Mouse (Mus musculus): ENCODE measurements around the gene Bach1. TPM values are rescaled to one million over a fixed set of nuclear protein-coding genes. Genes with fewer than 3 reads are reported as not detected.

Bach1 gene
- polyA plus RNA-seq, 1 experiment from 2014 or later: 16.5 TPM

DNA sequence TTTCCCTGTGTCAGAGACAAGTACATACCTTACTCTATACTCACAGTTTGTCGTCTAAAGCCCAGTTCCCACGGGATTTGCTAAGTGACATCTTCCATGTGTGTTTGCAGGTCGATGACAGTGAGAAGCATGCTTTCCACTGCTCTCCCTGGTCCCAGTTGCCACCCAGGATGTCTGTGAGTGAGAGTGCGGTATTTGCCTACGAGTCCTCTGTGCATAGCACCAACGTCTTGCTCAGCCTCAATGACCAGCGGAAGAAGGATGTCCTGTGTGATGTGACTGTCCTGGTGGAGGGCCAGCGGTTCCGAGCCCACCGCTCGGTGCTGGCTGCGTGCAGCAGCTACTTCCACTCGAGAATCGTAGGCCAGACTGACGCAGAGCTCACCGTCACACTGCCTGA lies 16.5 kb downstream of the Bach1 start:
- Histone ChIP-seq H3K27me3 (no peaks in the 10 kb centered on the region), H3K9ac (no peak overlapping the region), H3K9me3 (no peaks in the 10 kb centered on the region), H3K4me1 (peaks cover 13% of the 10 kb centered on the region), H3K4me3 (no peak overlapping the region), H3K27ac (no peak overlapping the region), H3K4me2 (no peak overlapping the region), H3K36me3 (peaks cover 31% of the 10 kb centered on the region)
- WGBS: 89% methylated on average over 16 of the region's 16 CpGs
- no peak for ATAC-seq (ENCODE audit: insufficient number of reproducible peaks, insufficient read depth, low FRiP score, low TSS enrichment, low read depth)

DNA sequence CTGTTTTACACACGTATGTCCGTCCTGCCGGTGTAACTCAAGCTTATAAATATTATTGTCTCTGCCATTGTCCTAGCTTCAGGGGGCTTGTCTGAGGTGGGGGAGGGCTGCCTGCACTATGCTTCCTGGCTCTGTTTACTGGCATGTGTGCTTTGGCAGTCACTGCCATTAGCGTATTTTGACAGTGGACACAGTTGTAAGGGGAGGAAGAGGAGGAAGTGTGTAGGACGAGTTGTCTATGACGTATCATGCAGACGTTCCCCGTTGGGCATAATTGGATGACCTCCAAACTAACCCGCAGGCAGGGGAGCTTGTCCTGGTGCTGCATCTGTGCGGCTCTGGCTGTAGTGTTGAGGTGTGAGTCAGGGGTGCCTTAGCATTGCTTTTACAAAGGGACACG lies 17.5 kb downstream of the Bach1 start:
- no peaks in the 10 kb centered on the region for H3K27me3 ChIP-seq
- no peak overlapping the region for H3K4me2 ChIP-seq
- ATAC-seq (ENCODE audit: insufficient number of reproducible peaks, insufficient read depth, low FRiP score, low TSS enrichment, low read depth): no peak
- no peak overlapping the region for H3K9ac ChIP-seq
- peaks cover 13% of the 10 kb centered on the region for H3K4me1 ChIP-seq
- 60% methylated on average over 11 of the region's 11 CpGs for WGBS
- H3K27ac ChIP-seq: no peak overlapping the region
- no peaks in the 10 kb centered on the region for H3K9me3 ChIP-seq
- no peak overlapping the region for H3K4me3 ChIP-seq
- H3K36me3 ChIP-seq: peaks cover 37% of the 10 kb centered on the region

DNA sequence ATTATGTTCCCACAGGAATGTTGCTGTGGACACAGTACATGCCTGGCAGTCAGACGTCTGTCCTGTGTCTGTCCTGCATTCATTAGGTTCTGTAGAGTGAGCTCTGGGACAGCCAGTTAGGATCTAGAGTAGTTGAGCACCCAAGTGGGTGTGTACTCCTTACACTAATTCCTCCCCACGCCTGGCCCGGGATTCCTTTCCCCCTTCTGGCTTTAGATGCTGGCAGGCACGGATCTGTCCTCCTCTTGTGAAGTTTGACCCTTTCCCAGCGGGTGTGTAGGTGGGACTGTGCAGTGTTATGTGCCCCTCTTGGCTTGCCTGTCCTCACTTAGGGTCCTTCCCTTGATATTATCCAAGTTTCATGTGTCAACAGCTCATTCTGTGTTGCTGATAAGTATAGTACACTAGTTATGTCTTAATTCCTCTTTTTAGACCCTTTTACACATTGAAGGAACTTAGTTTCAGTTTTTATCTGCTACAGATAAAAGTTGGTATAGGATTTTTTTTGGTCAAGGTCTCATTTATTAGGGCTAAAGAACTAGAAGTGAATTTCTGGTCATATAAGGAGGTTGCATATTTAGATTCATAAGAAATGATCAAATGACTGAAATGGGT lies 18.4 kb downstream of the Bach1 start:
- peaks cover 41% of the 10 kb centered on the region for H3K36me3 ChIP-seq
- no peak overlapping the region for H3K4me2 ChIP-seq
- 66% methylated on average over 5 of the region's 5 CpGs for WGBS
- no peaks in the 10 kb centered on the region for H3K9me3 ChIP-seq
- ATAC-seq (ENCODE audit: insufficient number of reproducible peaks, insufficient read depth, low FRiP score, low TSS enrichment, low read depth): no peak
- H3K27ac ChIP-seq: no peak overlapping the region; the same call in 1 of the 2 replicates
- no peak overlapping the region for H3K9ac ChIP-seq
- H3K4me3 ChIP-seq: no peak overlapping the region
- no peaks in the 10 kb centered on the region for H3K27me3 ChIP-seq
- peaks cover 13% of the 10 kb centered on the region for H3K4me1 ChIP-seq

DNA sequence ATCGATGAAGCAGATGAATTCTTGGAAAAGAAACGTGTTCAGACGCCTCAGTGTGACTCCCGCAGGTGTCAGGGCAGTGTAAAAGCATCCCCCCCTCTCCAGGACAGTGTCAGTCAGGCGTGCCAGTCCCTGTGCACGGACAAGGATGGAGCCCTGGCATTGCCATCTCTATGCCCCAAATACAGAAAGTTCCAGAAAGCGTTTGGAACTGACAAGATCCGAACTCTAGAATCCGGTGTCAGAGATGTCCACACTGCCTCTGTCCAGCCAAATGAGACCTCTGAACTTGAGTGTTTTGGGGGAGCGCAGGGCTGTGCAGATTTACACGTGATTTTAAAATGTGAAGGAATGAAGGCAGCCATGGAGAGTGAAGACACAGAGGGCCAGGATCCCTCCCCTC lies 20.3 kb downstream of the Bach1 start:
- Histone ChIP-seq H3K9me3 (no peaks in the 10 kb centered on the region), H3K36me3 (peaks cover 56% of the 10 kb centered on the region), H3K27ac (no peak overlapping the region), H3K4me1 (peaks cover 7% of the 10 kb centered on the region; the same call in 1 of the 2 replicates), H3K4me3 (no peak overlapping the region), H3K9ac (no peak overlapping the region), H3K4me2 (no peak overlapping the region), H3K27me3 (no peaks in the 10 kb centered on the region)
- ATAC-seq (ENCODE audit: insufficient number of reproducible peaks, insufficient read depth, low FRiP score, low TSS enrichment, low read depth): no peak
- WGBS: 92% methylated on average over 11 of the region's 11 CpGs

DNA sequence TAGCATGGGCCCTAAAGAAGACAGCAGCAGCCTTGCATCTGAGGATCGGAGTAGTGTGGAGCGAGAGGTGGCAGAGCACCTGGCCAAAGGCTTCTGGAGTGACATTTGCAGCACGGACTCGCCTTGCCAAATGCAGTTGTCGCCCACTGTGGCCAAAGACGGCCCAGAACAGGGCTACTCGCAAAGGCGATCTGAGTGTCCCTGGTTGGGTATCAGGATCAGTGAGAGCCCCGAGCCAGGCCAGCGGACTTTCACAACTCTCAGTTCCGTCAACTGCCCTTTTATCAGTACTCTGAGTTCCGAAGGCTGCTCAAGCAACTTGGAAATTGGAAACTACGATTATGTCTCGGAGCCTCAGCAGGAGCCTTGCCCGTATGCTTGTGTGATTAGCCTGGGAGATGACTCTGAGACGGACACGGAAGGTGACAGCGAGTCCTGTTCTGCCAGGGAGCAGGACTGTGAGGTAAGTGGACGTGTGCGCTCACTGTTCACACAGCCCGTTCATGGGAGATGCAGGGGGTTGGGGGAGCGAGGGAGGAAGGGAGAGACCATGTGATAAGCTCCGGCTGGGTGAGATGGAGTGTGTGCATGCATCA lies 21.0 kb downstream of the Bach1 start:
- Histone ChIP-seq H3K36me3 (peaks cover 63% of the 10 kb centered on the region), H3K9ac (no peak overlapping the region), H3K27ac (no peak overlapping the region), H3K4me2 (no peak overlapping the region), H3K4me3 (no peak overlapping the region), H3K27me3 (no peaks in the 10 kb centered on the region), H3K9me3 (no peaks in the 10 kb centered on the region), H3K4me1 (peaks cover 7% of the 10 kb centered on the region; the same call in 1 of the 2 replicates)
- 92% methylated on average over 23 of the region's 23 CpGs for WGBS
- ATAC-seq (ENCODE audit: insufficient number of reproducible peaks, insufficient read depth, low FRiP score, low TSS enrichment, low read depth): no peak

DNA sequence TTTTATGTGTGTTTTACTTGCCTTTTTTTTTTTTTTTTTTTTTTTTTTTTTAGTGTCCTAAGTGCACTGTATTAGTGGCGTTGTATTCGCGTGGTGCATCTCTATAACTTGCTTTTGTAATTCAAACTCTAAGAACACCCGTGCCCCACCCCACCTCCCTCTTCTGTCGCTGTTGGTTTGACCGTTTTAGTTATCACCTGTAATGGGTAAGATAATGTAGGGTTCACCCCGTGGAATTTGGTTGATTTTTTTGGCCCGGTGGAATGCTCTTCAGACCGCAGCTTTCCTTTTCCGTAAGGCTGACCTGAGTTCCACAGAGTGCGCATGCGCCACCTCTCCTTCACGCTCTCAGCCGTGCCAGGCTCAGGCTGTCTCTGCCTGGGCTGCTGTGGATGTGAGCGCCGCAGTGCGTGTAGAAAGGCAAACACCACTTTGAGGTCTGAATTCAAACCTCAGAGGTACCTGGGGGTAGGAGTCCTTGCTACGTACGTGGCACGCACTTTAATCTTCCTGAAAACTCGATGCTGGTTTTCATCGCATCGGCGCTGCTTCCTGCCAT lies 22.2 kb downstream of the Bach1 start:
- Histone ChIP-seq H3K27ac (no peak overlapping the region), H3K4me2 (no peak overlapping the region), H3K4me1 (peaks cover 3% of the 10 kb centered on the region; the same call in 1 of the 2 replicates), H3K9me3 (no peaks in the 10 kb centered on the region), H3K4me3 (no peak overlapping the region), H3K27me3 (no peaks in the 10 kb centered on the region), H3K36me3 (peaks cover 65% of the 10 kb centered on the region), H3K9ac (no peak overlapping the region)
- ATAC-seq (ENCODE audit: insufficient number of reproducible peaks, insufficient read depth, low FRiP score, low TSS enrichment, low read depth): no peak
- 95% methylated on average over 24 of the region's 24 CpGs for WGBS

DNA sequence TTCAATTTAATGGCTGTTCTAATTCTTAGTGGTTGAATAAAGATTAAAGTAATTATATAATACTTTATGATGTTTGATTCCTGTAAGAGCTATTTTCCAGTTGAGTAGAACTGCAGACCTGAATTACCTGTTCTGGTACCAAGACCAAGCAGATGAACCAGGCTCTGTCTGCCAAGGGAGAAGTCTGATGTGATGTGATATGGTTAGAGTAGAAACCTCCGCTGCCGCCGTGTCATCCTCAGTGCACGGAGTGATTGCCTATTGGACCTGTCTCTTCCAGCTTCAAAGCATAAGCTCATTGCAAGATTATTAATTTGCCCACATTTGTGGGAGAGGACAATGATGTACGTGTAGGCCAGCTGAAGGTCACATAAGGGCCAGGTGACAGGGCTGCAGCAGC lies 24.1 kb downstream of the Bach1 start:
- no peak overlapping the region for H3K9ac ChIP-seq
- no peak overlapping the region for H3K4me2 ChIP-seq
- WGBS: 91% methylated on average over 5 of the region's 5 CpGs
- no peaks in the 10 kb centered on the region for H3K4me1 ChIP-seq
- H3K9me3 ChIP-seq: no peaks in the 10 kb centered on the region
- H3K4me3 ChIP-seq: no peak overlapping the region
- no peak overlapping the region for H3K27ac ChIP-seq
- no peaks in the 10 kb centered on the region for H3K27me3 ChIP-seq
- no peak for ATAC-seq (ENCODE audit: insufficient number of reproducible peaks, insufficient read depth, low FRiP score, low TSS enrichment, low read depth)
- H3K36me3 ChIP-seq: peaks cover 63% of the 10 kb centered on the region

DNA sequence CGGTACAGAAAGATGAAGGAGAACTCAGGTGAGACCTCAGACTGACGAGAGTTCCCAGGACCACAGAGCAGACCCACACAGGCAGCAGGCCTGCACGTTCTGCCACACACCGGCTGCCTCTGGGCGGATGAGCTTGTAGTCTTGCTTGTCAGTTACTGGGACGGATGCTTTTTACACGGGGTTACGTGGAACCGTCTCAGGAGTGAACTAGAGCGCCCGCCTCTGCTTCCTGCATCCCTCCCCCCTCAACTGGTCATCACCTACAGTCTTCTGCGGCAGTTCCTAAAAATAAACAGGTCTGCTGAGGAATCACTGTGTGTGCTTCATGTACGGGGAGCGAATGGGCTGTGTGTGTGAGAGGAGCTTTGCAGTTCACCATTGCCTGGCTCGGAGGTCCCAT lies 24.7 kb downstream of the Bach1 start:
- Histone ChIP-seq H3K9ac (no peak overlapping the region), H3K36me3 (peaks cover 63% of the 10 kb centered on the region), H3K27me3 (no peaks in the 10 kb centered on the region), H3K4me2 (no peak overlapping the region), H3K4me1 (no peaks in the 10 kb centered on the region), H3K9me3 (no peaks in the 10 kb centered on the region), H3K4me3 (no peak overlapping the region), H3K27ac (no peak overlapping the region)
- no peak for ATAC-seq (ENCODE audit: insufficient number of reproducible peaks, insufficient read depth, low FRiP score, low TSS enrichment, low read depth)
- WGBS: 89% methylated on average over 15 of the region's 15 CpGs

DNA sequence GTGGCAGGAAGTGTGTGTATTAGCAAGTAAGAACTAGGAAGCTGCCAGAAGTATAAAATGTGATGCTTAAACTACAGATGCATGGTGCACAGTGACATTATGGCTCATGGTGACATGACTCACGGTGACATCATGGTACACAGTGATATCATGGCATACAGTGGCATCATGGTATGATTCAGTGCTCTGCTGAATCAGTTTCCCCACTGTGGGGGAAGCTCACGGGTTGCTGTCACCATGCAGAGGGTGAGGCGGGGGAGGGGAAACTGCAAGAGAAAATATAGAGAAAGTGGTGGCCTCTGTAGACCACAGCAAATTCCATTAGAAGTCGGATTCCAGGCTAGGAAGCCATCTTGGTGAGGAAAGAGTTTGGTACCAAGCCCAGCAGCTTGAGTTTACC lies 26.1 kb downstream of the Bach1 start:
- H3K4me1 ChIP-seq: no peaks in the 10 kb centered on the region
- no peak overlapping the region for H3K9ac ChIP-seq
- H3K27ac ChIP-seq: no peak overlapping the region
- no peak overlapping the region for H3K4me2 ChIP-seq
- no peaks in the 10 kb centered on the region for H3K9me3 ChIP-seq
- H3K36me3 ChIP-seq: peaks cover 63% of the 10 kb centered on the region
- WGBS: 84% methylated on average over 4 of the region's 4 CpGs
- no peaks in the 10 kb centered on the region for H3K27me3 ChIP-seq
- no peak overlapping the region for H3K4me3 ChIP-seq
- ATAC-seq (ENCODE audit: insufficient number of reproducible peaks, insufficient read depth, low FRiP score, low TSS enrichment, low read depth): no peak

DNA sequence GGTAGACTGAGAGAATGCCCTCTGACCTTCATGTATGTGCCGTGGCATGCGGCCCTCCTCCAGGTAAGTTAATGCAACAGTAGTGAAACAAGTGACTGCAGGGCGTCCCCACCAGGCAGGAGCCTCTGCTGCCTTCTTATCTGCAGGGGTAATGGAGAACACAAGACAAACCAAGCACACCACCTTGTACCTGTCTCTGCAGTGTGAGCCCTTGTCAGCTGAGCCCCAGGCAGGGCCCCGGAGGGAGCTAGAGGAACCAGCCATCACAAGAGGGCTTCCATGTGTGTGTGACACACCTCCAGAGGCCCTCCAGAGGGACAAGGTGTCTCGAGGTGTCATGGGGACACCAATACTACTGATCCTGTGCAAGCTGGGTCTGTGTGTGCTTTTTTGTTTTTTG lies 26.5 kb downstream of the Bach1 start:
- H3K36me3 ChIP-seq: peaks cover 63% of the 10 kb centered on the region
- H3K9me3 ChIP-seq: no peaks in the 10 kb centered on the region
- H3K4me2 ChIP-seq: no peak overlapping the region
- H3K27ac ChIP-seq: no peak overlapping the region
- H3K4me3 ChIP-seq: no peak overlapping the region
- H3K27me3 ChIP-seq: no peaks in the 10 kb centered on the region
- no peak for ATAC-seq (ENCODE audit: insufficient number of reproducible peaks, insufficient read depth, low FRiP score, low TSS enrichment, low read depth)
- no peaks in the 10 kb centered on the region for H3K4me1 ChIP-seq
- no peak overlapping the region for H3K9ac ChIP-seq
- 90% methylated on average over 5 of the region's 5 CpGs for WGBS

DNA sequence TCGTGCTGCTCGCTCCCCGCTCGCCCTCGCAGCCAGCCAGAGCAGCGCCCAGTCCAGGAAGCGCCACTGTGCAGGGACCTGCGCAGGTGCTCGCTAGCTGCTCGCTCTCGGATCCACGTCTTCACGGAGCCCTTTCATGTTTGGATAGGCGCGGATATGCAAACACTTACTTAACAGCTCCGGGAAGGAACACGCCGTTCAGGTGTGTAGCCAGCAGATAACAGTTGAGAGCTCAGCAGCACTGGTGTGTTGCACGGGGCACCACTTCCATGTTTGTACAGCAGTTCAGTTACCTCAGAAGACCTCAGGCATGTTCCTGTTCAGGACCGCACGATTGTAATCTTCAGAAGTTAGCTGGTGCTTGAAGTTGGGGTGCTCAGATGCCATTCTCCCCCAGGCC lies 27.2 kb downstream of the Bach1 start:
- no peak for ATAC-seq (ENCODE audit: insufficient number of reproducible peaks, insufficient read depth, low FRiP score, low TSS enrichment, low read depth)
- no peaks in the 10 kb centered on the region for H3K27me3 ChIP-seq

DNA sequence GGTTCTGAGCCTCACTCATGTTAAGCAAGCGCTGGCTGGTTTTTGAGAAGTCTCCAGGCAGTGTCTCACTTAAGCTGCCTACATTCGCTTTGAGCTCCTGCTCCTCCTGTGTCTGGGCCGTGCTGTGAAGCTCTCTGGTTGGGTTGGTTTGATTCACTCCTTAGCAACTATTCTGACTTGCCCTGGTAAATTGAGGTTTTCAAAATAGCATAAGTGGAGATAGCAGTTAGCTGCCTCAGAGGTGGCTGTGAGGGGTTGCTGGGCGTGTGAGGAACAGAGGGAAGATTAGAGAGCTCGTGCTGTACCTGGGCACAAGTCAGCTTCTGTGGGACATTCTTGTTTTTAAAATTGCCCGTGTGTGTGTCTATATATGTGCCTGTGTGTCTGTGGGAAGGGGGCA lies 27.6 kb downstream of the Bach1 start:
- no peak for ATAC-seq (ENCODE audit: insufficient number of reproducible peaks, insufficient read depth, low FRiP score, low TSS enrichment, low read depth)

More for the DNA sequence above, 27.2 kb downstream of the Bach1 start:
- no peak overlapping the region for H3K4me2 ChIP-seq
- 94% methylated on average over 21 of the region's 21 CpGs for WGBS
- no peak overlapping the region for H3K4me3 ChIP-seq
- H3K9me3 ChIP-seq: no peaks in the 10 kb centered on the region
- H3K36me3 ChIP-seq: peaks cover 68% of the 10 kb centered on the region
- no peak overlapping the region for H3K9ac ChIP-seq
- H3K27ac ChIP-seq: no peak overlapping the region
- no peaks in the 10 kb centered on the region for H3K4me1 ChIP-seq

More for the DNA sequence above, 27.6 kb downstream of the Bach1 start:
- 82% methylated on average over 6 of the region's 6 CpGs for WGBS
- no peak overlapping the region for H3K9ac ChIP-seq
- H3K4me1 ChIP-seq: no peaks in the 10 kb centered on the region
- H3K27ac ChIP-seq: no peak overlapping the region
- H3K9me3 ChIP-seq: no peaks in the 10 kb centered on the region
- H3K36me3 ChIP-seq: peaks cover 69% of the 10 kb centered on the region
- H3K4me3 ChIP-seq: no peak overlapping the region
- no peaks in the 10 kb centered on the region for H3K27me3 ChIP-seq
- H3K4me2 ChIP-seq: no peak overlapping the region
